Mouse (Mus musculus): ENCODE measurements around the gene Thpo.

Thpo gene

DNA sequence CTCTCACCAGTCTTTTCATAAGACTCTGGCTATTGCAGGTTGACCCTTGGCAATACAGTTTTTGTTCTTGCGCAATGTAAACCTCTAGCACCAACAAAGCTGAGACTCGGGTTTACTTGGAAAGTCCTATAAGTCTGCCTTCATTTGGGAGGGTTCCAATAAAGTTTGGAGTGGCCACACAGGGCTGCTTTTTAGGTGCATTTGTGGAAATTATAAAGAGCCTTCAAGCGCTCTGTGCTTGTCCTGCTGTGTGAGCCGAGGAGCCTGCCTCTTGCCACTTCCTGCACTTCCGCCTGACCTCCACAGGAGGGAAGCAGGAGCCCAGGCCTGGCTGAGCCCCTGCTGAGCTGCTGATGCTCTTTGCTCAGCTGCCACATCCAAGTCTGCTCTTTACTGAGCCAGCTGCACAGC, 10.0 kb downstream of the Thpo start:
- DNase-seq (ENCODE audit: low read depth, low spot score), result no peak

DNA sequence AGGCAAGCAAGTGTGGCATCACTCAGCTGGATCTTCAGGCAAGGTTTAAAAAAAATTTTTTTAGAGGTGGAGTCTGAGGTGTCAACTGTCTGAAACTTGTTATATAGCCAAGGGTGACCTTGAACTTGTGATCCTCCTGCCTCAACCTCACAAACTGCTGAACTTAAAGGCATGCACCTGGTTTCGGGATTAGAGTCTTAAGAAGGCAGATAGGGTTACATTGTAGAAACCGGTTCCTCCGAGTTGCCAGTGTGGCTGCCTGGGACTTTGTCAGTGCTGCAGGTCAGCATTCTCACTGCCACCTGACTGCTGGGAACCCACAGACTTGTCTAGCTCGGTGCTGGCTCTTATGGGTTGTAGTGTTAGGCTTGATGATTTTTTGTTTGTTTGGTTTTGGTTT, 11.1 kb downstream of the Thpo start:
- no peak for DNase-seq (ENCODE audit: low read depth, low spot score)

DNA sequence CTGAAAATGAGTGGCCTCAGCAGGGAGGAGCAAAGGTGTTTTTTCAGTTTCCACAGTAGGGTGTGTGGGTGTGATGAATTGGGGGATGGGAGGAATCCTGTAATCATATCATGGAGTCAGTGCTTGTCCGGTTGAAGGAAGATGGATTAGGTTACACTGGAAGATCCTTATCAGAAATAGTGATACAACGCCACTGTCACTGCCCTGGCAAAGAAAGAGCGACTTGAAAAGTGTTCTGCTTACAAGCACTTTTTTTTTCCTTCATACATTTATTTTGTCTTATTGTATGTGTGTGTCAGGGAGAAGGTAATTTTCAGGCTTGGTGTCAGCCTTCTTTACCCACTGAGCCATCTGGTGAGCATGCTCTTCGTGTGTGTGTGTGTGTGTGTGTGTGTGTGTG, 11.6 kb downstream of the Thpo start:
- no peak for DNase-seq (ENCODE audit: low read depth, low spot score)

DNA sequence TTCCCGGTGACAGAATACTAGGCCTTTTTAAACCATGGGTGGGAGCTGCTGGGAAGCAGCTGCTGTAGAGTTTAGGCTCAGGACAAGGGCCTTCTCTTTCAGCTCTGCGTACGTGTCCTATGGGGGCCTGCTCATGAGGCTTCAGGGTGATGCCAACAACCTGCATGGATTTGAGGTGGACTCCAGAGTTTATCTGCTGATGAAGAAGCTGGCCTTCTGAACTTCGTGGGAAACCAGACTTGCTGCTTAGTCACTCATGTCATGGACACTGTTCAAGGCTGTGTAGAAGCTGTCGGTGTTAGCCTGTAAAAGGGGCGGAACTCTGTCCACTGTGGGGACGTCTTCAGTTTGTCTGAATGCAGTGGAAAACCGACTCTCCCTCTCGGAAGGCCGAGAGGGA, 12.5 kb downstream of the Thpo start:
- DNase-seq (ENCODE audit: low read depth, low spot score), result no peak

DNA sequence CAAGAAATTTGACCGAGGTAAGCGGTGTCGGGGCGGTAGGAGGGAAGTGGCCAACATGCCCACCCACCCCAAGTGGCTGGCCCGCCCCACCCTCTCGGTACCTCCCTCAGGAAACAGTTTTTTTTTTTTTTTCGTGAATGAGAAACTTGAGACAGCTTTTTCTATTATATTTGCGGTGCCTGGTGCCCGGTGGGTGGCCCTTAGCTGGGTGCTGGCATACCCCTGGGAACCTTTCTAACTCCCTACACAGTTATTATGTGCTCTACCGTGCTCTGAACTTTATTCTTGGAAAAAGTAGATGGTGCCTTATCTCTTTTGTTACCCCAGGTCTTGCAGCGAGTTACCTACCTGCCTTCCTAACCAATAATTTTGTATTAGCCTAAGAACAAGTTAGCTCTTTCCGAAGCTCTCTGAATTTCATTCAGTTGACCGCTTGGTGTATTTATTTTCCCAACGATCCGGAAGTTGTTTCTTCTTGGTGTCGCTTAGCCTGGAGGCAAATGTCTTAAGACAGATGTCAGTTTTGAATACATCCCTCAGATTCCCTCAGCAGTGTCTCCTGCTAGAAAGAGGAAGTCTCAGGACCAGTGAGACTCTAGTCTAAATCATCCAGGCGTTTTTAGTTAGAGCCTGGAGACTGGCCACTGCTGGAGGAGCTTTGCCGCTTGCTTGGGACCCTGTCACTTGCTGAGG, 16.2 kb downstream of the Thpo start:
- DNase-seq (ENCODE audit: low read depth, low spot score), result no peak

DNA sequence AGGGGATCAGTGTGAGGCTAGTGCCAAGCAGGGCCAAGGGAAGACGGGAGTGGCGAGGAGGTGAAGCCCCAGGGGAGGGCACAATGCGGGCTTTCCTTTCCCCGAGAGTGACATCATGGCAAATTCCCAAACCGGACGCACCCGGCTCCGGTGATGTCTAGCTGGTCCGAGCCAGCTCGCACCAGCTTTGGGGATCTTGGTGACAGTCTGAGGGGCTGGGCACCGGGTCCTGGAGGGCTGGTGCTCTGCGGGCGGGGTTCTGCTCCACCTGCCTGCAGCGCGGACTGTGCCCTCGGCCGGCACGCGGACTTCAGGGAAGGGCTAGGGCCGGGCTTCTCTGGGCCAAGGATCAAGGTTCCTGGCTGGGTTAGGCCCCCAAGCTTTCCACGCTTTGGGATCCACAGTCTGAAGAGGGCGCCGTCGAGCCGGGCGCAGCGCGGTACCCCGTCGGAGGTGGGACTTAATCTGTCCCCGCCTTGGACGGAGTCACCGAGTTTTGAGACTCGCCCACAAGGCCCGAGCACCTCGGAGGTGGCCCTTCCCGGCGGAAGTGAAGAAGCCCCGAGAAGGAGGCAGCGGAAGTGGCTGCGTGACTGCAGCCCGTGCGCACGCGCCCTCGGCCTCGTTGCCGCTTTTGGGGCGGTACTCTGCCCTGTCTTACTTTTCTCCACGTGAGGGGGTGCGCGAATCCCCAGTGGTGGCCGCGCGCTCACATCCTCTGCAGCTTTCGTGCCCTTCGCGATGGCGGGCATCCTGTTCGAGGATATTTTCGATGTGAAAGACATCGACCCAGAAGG, 16.9 kb downstream of the Thpo start, which contains the start of the genes Polr2h and Clcn2:
Gene Polr2h, plus strand, starts transcription at position 485 of the 797 bp plus-strand sequence.
Gene Clcn2, minus strand, starts transcription at position 566 of the 797 bp plus-strand sequence.
- DNase-seq (ENCODE audit: low read depth, low spot score), result peak; percentile 92

DNA sequence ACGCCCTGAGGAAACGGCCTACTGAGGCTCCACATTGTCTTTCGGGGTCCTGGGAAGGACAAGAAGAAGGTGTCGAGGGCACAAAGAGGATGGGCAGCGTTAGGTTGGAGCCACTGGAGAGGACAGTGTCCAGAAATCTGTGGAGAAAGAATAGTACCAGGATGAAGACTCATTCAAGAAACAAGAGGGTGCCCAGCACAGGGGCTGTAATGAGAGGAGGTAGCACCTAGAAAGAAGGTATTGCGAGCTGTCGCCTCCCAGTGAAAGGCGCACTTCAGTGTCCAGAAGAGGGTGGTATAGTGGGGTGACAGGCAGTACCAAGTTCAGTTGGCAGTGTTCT, 17.5 kb downstream of the Thpo start:
- DNase-seq (ENCODE audit: low read depth, low spot score), result no peak

DNA sequence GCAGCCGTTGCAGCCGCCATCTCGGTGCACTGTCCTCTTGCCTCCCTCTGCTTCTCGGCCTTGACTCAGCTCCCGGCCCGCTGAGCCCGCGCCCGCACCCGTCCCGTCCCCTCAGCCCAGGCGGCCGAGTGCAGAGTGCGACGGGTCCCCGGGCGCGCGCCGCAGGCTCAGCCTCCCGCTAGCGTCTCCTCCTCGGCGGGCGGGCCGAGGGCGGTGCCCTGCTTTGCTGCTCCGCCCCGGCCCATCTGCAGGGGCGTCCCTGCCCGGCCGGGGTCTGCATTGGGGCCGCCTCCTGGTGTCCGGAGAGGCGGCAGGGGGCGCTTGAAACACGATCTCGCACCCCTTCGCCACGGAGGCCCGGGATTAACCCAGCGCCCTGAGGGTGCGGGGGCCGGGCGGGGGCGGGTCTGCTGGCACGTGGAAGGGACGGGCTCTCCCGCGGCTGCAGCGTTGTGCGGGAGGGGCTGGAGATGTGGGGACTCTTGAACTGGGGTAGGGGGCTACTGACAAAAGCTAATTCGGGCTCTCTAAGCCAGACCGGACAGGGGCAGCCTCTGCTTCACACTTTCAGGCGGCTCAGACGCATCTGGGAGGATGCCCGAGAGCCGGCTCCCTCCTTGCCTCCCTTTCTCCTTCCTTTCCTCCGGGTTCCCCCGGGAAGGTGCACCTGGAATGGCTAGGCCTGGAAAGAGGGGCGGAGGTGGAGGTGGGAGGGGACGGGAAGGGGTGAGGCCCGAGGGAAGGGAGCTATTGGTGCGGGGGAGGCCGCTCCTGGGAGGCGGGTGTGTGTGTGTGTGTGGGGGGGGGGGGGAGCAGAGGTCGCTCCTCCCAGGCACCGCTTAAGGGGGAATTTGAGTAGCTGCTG, 18.1 kb downstream of the Thpo start:
- DNase-seq (ENCODE audit: low read depth, low spot score), result no peak

DNA sequence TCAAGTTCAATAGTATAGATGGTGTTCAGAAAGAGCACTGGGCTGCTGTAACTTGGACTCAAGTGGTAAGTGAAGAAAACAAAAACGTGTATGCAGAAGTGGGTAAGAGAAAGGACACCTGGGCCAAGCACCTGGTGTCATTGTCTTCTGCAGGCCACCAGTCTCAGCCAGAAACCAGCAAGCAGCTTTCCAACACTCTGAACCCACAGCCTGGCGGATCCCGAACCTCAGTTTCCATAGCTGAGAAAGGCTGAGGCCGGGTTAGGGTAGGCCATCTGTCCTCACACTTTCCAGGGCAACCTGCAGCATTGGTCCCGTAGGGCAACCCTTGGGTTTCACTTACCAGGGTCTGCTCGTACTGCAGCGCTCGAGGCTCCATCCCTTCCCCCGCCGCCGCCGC, 18.7 kb downstream of the Thpo start:
- DNase-seq (ENCODE audit: low read depth, low spot score), result no peak

DNA sequence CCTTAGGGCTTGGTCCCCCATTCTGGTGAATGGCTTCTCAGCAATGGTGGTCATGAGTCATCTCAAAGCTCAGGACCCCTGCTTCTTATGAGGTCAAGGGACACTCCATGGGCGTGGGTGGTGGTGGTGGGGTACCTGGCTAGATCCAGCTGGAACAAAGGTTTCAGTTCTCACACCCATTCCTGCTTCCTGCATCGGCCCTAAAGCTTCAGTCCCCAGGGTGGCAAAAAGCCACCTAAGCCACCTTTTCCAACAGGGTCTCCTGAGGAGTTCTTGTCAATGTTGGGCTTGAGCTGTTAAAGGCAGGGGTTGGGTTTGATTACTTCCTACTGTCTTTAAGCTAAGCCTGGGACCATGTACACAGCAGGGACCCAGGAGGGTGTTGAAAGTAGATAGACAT, 19.1 kb downstream of the Thpo start:
- no peak for DNase-seq (ENCODE audit: low read depth, low spot score)

DNA sequence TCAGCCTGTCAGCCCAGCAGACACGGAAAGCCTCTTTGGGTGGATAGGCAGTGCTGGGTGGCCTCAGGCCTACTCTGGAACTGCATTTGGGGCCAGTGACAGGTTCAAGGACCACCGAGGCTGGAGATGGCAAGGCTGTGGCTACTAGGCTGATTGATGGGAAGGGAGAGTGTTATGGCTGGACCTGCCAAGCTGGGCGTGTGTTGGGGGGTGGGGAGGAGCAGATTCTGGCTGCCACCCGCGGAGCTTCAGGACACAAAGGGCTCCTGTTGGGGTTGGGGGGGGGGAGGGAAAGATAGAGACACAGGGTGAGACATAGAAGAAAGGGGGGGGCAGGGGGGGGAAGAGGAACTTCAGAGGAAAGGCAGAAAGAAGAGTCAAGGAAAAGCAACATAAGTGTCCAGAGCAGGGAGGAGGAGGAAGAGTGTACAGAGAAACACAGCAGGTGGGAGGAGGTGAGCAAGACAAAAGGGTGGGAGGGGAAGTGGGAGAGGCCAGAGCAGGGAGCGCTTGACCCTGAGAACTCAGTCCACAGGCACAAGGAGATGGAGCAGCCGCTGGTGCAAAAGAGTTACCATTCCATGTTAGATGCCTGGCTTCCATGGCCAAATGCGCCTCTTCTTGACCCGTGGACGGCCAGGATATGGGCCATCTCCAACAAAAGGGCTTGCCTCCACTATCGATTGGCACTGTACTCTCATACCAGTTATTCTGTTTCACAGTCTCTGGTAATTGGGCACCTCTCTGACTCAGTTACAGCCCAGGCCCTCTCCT, 19.8 kb downstream of the Thpo start:
- DNase-seq (ENCODE audit: low read depth, low spot score), result no peak

DNA sequence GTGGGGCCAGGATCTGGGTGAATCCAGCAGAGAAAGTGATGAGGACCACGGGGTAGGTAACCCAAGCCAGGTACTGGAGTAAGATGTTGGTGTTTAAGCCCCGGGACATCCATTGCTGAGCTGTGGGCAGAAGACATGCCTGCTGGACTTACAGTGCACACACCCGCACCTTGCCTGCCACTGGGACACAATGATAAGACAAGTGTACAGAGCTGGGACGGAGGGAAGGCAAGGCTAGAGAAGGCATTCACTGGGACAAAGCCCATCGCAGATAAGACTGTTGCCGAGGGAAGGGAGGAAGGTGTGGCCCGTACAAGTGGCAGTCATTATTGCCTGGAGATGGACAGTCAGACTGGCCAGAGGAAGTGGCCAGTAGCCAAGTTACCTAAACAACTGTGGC, 21.4 kb downstream of the Thpo start:
- DNase-seq (ENCODE audit: low read depth, low spot score), result no peak

DNA sequence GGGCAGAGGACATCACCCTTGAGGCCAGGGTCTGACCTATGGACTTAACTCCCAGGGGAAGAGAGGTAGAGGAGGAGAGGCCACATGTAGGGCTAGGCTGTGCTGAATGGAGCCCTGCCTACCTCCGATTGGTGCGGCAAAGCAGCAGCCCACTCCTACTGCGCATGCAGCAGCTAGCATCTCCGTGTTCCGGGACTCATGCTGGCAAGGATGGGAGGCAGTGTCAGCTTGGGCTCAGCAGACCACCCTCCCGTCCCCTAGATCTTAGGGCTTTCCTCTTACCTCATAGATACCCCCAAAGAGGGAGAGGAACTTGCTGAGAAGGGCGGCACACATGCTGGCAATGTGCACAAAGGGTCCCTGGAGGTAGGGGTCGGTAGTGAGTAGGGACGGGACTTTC, 22.1 kb downstream of the Thpo start:
- DNase-seq (ENCODE audit: low read depth, low spot score), result no peak

DNA sequence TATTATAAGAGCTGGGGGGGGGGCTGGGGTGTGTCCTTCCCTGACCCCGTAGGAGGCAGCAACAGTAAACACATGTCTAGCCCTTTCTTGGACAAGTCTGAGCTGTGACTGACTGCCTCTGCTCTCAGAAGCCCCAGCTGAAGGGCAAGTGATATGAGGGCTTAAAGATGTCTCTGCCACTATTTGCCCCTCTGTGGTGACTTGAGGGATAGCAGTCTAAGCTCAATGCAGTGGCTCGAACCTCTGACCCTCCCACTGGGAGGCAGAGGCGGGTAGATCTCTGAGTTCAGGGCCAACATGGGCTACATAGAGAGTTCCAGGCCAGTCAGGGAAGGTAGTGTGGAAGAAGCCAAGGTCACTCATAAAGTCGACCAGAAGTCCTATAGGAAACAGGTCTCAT, 23.5 kb downstream of the Thpo start:
- DNase-seq (ENCODE audit: low read depth, low spot score), result no peak

DNA sequence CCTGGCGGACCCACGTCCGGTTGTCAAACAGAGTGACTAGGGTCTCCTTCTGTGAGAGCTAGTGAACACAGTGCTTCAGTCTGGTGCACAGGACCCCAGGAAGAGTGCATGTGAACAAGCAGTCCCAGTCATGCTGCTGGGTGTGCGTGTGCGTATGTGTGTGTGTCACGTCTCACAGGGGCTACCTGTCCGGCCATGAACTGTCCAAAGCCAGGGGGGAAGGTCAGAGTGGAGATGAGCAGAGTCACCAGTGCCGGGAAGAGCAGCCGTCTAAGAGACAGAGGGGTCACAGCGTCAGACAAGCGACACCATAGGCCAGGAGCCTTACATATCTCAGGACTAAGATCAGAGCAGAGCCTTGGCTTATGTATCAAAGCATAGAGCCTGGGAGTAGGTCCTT, 23.9 kb downstream of the Thpo start:
- DNase-seq (ENCODE audit: low read depth, low spot score), result no peak

DNA sequence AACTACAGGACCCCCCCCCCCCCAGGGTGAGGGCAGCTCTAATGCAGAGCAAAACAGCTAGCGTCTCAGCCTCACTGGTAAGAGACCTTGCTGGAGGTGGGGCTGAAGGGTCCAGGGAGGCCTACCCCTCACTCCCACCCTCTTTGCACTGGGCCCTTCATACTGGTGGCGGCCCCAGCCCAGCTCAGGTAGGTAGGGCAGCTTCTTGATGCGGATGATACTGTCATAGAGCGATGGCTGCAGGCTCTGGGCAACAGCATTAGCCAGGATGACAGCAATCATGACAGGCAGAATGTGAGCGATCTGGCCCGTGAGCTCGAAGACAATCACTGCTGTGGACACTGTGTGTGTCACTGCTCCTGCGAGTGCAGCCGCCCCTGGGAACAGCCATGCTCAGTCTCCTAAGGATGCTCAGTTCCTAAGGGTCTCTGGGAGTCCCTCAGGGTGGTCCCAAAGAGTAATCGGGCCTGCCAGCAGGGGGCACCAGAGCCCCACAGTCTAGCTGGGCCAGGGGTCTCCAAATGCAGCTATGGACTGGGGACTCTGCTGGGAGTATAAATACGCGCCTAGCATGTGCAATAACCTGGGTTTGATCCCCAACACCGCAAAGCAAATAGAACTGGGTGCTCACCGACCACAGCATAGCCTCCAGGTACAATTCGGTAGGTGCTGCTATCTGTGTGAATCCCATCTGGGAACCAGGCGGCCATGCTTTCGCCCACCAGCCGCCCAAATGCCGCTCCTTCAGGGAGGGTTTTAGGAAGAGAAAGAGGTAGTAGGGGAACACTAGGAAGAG, 25.2 kb downstream of the Thpo start:
- no peak for DNase-seq (ENCODE audit: low read depth, low spot score)

DNA sequence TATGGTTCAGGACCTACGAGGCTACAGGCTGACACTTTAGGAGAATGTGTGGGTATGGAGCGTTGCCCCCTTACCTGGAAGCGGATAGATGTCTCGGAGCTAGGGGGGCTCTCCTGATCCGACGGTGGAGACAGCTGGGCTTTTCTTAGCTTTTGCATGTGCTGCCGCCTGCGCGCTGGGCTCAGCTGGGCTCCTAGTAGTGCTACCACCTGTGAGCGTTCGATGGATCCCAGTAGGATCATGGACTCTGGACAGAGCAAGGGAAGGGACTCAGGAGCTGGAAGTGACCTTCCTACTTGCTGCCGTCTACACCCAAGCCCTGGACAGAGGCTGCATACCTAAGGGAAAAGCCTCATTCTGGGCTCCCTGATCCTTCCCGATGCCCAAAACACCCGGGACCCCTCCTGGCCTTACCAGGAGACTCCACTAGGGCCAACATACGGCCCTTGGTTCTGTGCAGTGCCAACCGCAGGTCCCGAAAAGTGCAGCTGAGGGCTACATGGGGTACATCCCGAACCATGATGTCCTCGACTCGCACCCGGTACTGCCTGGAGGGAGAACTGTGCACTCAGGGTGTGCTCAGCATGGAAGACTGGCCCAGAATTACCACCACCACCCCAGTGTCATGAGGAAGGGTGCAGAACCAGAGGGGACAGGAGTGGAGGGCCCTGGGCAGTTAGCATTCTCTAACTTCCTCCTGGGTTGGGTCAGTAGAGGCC, 25.9 kb downstream of the Thpo start:
- DNase-seq (ENCODE audit: low read depth, low spot score), result no peak

DNA sequence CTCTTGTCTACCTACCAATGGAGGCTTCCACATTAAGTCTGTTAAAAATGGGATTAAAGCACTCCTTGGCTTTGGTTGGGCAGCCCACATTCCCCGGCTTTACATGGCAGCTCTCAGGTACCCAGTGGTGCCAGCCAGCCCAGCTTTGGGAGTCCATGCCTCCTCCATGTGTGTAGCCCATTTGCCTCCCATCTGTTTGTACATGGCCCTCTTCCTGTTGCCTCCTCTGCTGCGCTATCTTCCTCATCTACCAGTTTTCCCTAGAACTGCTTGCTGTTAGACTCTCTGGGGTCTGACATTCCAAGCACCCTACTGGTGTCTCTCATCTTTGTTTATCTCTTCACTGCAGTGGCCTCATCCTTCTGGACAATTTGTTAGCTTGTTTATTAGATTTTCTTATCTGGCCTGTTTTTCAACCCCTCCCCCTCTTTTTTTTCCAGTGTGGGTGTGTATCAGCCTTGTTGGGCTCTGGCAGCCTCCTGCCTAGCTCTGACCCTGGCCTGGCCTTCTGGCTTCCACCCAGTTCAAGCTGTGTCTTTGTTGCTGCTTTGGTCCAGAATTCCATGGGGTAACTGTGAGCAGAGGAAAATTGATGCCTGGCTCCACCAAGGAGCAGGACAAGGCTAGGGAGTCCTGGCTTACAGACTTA, 27.8 kb downstream of the Thpo start:
- DNase-seq (ENCODE audit: low read depth, low spot score), result no peak

DNA sequence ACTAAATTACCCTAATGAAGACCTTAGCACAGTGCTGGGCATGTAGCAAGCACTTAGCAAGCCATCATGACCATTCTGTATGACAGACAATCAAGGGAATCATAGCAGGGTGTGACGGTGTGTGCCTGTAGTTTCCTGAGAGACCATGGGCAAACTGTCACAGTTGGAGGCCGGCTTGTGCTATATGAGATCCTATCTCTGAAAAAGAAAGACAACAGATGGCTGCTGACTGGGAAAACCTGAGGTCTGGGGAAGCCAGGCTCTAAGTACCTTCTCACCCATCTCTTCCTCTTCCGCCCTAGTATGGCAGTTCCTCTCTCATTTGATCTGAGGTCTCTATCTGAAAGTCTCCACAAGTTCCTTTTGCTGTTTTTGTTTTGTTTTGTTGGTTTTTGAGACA, 28.5 kb downstream of the Thpo start:
- no peak for DNase-seq (ENCODE audit: low read depth, low spot score)
